Mouse (Mus musculus) kidney, adult 11 months (tissue): ENCODE measurements around the gene Acot2.
"Not testable (repeated sequence)": the region's sequence is repeated elsewhere in the genome, so short reads cannot be mapped to it uniquely, and the experiment has no call there.

Source experiments
- DNase-seq: peaks from one replicate; pipeline ENCODE4 v3.0.0; 2022

The Acot2 gene

DNA sequence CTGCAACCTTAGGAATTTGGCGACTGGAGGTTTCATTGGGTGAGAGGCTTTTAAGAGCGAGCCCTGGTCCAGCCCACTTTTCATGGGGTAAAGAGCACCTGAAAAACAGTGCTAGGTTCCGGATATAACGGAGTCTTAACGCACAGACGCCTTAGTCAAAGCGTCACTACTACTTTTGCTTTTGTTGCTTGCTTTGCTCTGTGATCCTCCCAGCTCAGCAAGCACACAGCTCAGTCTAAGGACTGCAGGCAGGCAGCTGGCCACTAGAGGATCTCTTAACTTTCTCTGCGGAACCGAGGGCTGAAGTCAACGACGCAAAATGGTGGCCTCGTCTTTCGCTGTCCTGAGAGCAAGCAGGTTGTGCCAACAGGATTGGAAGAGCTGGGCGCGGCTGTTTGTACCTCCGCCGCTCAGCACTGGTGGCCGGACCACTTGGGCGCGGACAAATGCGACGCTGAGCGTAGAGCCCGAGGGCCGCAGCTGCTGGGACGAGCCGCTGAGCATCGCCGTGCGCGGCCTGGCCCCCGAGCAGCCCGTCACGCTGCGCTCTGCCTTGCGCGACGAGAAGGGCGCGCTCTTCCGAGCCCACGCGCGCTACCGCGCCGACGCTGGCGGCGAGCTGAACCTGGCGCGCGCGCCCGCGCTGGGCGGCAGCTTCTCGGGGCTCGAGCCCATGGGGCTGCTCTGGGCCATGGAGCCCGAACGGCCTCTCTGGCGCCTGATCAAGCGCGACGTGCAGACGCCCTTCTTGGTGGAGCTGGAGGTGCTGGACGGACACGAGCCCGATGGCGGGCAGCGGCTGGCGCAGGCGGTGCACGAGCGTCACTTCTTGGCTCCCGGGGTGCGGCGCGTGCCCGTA is at the start of gene Acot2:
Gene Acot2 (plus strand): TSS at position 279 of the 859 bp plus-strand sequence.
- DNase-seq, result peak; percentile 82

DNA sequence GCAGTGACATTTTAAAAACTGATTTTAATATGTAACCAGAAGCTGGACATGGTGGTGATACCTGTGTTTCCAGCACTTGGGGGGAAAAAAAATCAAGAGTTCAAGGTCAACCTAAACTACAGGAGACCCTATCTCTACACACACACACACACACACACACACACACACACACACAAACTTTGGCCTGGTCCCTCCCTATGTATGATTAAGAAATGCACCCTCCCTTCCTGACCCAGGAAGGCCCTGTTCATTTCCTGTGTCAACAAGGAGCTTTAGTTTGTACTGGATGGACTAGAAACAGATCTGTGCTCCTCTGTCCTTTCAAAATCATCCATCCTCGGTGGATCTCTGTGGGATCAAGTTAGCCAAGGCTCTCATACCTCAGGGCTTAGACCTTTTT is 49.1 kb upstream of the Acot2 start:
- DNase-seq, result not testable (repeated sequence)

DNA sequence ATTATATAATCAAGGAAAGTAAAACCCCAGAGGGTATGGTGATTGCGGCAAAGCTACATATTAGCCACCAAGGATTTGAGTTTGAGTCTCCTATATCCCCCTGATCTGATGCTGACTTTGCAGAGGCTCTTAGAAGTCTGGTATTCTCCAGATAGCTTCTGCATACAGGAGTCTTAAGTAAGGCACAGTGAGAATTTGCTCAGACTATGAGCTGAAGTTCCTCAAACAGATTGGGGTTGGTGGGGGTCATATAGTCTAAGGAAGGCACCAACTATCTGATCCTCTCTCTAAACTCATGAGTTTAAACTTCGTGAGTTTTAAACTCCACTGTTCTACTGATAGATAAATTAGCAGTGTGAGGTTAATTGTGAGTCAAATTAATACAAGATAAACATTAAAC is 48.3 kb upstream of the Acot2 start:
- no peak for DNase-seq

DNA sequence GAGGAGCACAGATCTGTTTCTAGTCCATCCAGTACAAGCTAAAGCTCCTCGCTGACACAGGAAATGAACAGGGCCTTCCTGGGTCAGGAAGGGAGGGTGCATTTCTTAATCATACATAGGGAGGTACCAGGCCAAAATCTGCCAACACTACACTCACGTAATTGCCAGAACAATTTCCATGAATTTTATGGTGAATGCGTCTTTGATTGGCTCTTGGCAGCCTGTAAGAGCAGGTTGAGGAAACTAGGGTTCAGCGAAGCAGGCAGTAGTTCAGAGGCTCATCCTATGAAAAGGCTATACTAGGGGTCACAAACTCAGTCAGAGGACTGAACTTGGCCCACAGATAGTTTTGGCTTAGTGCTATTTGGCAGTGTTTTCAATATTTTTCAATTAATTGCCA is 47.6 kb upstream of the Acot2 start:
- no peak for DNase-seq

DNA sequence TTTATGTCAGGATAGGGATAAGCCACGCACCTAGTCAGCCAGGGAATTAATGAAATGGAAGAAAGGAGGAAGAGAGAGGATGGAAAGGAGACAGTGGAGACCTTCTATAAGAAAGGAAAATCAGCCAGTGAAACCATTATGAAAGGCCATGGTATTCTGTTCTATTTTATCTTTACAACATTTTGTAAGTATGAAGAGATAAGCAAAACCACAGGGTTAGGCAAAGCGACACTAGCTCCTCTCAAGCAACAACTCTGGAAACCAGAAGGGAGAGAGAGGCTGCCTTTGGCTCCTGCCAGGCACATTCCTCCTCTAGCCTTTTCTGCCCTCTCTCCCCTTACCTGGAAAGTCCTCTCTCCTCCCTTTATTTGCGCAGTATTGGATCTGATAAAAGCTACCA is 45.7 kb upstream of the Acot2 start:
- no peak for DNase-seq

DNA sequence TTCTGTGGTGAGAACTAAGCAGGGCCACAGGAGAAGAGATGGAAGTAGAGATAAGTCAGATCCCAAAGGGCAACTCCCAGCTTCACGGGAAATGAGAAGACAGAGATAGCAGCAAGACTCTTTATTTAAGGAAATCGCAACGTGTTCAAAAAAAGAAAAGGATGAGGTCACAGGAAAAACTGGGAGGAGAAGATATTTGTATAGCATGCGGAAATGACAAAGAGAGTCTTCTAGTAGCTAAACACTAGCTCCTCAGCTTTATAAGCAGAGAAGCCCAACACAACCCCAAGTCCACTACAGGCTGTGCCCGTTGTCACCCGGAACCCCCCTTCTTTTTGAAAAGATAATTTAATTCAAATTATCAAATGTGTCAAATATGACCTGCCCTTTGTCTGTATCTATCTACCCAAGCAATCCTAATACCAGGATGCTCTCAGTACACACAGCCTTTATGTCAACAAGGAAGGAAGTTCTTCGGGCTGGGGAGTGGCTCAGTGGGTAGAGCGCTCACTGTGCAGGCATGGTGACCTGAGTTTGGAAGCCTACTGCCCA is 40.3 kb upstream of the Acot2 start:
- no peak for DNase-seq

DNA sequence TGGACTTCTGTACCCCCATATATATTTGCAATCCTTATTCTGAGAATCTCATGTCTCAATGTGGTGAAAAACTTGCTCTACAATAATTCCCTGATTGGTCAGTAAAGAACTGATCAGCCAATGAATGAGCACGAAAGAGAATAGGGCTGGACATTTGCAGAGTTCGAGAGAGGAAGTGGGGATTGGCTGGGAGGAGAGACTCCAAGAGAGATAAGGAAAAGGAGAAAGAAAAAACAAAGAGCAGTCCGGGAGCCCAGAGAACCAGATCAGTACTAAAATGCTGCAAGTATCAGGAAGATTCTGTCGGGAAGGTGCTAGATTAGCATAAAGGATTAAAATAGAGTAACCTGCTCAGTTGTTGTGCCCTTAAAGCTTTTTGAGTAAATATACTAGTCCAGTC is 38.6 kb upstream of the Acot2 start:
- DNase-seq, result no peak

DNA sequence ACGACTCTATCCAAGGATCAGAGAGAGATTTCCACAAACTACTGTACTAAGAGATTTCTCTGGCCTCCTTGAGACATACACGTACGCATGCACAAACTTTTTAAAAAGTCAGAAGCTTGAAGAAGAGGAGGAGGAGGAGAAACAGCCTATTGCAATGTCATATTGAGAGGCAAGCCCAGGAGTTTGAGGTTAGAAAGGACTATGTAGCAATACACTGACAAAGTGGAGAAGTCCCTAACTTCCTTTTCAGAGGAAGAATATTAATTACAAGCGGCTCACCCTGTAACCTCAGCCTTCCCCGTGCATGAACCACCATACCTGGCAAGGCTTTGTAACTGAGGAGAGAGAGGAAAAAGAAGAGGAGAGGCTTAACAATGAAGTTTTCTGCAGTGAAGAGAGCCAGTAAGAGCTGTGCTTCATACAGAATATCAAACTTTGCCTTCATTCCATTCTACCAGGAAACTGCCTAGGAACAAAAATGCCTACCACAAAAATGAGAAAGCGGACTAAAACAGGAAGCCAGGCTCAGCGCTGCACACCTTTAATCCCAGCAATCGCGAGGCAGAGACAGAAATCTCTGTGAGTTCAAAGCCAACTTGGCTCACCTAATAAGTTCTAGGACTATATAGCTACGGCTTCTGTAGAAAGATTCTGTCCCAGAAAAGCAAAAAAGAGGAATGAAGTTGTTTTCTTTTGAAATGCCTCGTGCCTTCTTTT is 37.7 kb upstream of the Acot2 start:
- DNase-seq, result no peak

DNA sequence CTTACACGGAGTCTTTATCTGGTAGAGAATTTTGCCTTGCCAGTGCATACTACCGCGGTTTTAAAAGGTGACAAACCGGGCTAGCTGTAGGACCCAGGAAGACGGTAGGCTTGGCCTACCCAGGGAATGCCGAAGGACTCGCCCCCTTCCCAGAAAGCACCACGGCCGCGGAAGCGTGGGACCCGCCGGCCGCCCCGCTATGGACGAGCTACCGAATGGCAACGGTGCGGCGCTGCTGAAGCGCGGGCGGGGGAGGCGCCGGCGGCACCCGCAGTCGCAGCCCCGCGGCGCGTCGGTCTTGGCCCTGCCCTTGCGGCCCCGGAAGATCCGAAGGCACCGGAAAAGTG is 37.2 kb upstream of the Acot2 start, which contains the start of gene Riox1:
Gene Riox1 (plus strand): TSS at position 116 of the 347 bp plus-strand sequence.
- peak; percentile 80 for DNase-seq

DNA sequence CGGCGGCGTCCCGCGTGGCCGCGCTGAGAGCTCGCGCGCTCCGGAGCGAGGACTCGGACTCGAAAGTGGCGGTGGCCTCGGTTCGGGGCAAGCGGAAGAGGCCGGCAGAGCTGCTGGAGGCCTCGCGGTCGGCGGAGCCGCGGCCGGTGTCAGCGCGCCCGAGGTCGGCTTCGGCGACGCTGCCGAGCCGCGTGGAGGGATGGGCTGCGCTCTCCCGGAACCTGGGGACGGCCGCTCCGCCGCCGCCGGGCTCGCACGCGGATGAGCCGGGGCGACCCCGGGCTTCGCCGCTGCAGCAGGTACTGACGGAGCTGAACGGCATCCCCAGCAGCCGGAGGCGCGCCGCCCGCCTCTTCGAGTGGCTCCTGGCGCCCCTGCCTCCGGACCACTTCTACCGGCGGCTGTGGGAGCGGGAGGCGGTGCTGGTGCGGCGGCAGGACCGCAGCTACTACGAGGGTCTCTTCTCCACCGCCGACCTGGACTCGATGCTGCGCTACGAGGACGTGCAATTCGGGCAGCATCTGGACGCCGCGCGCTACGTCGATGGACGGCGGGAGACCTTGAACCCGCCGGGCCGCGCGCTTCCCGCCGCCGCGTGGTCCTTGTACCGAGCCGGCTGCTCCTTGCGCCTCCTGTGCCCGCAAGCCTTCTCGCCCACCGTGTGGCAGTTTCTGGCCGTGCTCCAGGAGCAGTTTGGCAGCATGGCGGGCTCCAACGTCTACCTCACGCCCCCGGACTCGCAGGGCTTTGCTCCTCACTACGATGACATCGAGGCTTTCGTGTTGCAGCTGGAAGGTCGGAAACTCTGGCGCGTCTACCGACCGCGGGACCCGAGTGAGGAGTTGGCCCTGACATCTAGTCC is 36.6 kb upstream of the Acot2 start:
- DNase-seq, result peak; percentile 18

DNA sequence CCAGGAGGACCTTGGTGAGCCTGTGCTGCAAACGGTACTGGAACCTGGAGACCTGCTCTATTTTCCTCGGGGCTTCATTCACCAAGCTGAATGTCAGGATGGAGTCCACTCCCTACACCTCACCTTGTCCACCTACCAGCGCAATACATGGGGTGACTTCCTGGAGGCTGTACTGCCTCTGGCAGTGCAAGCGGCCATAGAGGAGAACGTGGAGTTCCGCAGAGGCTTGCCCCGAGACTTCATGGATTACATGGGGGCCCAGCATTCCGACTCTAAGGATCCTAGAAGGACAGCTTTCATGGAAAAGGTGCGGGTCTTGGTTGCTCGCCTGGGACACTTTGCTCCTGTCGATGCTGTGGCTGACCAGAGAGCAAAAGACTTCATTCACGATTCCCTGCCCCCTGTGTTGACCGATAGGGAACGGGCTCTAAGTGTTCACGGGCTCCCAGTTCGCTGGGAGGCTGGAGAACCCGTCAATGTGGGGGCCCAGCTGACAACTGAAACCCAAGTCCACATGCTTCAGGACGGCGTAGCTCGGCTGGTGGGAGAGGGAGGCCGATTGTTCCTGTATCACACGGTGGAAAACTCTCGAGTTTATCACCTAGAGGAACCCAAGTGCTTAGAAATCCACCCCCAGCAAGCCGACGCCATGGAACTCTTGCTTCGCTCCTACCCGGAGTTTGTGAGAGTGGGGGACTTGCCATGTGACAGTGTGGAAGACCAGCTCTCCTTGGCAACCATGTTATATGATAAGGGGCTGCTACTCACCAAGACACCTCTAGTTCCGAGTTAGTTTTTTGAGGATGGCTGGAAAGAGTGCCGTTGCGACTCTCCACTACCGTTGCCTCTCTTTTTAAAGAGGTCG is 35.7 kb upstream of the Acot2 start:
- no peak for DNase-seq

DNA sequence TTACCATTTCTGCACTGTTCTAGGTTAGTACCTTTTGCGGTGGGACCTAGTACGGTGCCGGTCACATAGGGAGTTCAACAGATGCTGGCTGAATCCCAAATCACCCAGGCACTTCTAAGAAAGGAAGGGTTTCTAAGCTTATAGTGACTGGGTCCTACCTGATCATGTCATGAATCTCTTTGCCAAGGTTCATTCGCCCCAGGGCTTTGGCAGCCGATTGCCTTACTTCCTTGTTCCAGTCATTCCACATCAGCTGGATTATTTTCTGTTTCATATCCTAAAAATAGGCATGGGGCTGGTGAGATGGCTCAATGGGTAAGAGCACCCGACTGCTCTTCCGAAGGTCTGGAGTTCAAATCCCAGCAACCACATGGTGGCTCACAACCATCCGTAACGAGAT is 29.4 kb upstream of the Acot2 start:
- DNase-seq, result peak; percentile 32

DNA sequence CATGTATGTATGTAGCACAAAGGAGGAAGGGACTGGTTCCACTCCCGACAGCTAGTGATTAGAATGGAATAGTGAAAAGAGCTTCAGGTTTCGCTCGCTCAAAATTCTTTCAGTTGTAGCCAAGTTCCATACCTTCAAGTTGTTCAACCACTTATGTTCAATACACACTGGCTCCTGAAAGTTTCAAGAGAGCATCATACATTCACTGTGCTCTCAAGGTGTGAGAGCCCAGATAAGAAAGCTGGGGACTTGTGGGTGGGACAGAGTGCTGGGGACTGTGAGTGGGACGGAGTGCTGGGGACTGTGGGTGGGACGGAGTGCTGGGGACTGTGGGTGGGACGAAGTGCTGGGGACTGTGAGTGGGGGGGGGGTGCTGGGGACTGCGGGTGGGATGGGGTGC is 22.4 kb upstream of the Acot2 start:
- no peak for DNase-seq

DNA sequence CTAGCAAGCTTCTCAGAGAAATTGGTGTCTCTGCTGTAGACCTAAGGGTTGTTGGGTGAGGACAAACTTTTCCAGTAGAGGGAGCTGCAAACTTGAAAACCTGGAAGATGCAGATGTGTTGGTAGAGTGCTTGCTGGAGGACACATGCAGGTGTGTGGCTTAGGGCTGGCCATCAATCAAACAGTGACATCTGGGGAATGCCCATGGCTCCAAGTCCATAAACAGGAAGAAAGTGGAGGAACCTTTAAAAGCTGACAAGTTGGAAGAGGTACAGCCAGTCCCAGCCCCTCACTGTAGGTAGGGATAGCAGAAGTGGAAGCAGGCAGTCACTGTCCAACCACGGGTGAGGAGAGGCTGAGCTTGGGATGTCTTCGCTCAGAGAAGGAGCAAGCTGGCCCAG is 15.5 kb upstream of the Acot2 start:
- DNase-seq, result peak; percentile 71

DNA sequence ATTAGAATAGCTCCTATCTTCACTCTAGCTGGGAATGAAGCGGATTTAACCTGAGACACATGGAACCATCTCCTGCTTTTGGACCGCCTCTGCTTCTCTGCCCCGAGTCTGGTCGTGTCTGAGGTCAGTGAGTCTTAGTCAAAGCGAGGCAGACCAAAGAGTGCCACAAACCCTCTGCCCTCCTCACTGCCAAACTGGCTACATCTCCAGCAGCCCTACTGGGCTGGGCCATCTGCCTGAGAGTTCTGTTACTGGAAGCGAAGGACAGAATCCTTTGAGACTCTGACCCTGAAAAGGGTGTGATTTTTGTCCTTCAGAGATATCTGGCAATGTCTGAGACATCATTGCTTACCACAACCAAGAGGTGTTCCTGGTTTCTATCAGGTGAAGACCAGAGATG is 8.8 kb upstream of the Acot2 start:
- DNase-seq, result no peak

DNA sequence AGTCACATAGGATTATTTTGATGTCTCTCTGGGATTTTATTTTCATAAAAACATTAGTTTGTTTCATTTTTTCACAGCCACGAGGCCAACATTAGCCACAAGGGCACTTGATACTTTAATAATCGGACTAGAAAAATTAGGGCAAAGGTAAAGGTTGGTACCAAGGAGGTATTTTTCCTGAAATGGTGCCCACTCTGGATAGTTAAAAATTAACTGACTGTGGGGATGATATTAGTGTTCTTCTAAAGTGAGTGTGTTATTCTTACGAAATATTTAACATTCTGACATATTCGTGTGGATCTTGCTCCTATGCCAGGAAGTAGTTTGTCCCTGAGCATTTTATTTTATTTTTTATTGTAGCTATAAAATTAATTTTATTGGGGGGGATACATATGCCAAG is 6.0 kb upstream of the Acot2 start:
- DNase-seq, result no peak

DNA sequence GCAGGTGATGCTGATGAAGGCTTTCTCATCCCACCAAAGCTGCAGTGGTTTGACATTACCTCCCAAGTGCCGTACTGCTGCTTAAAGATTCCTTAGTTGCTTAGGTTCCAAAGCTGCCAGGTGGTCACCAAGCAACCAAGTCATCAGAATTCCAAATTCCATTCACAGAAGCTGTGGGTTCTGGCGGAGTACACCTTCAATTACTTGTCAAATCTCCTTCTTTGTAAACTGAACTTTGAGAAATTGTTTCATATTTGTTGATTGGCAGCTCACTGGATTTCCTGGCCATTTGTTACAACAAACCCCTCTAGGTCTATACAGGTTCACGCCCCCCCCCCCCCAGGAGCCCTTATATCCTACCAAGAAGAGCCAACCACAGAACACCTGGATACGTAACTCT is 2.9 kb upstream of the Acot2 start, which contains the start of gene Heatr4:
Gene Heatr4 (minus strand): TSS at position 101 of the 400 bp plus-strand sequence.
- no peak for DNase-seq

DNA sequence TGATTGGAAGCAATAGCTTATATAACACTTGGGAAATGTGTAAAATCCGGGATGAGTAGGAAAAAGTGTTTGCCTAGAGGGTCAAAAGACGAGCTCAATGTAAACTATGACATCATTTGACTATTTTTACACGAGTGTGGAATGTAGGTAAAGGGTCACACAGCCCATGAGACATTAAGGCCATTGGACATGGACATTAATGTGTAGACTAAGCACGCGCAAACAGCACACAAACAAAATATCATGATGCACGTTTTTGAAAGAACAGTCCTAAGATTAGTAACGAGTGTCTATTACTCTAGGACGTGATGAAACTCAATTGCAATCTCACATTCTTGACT is 449 bp upstream of the Acot2 start:
- no peak for DNase-seq

DNA sequence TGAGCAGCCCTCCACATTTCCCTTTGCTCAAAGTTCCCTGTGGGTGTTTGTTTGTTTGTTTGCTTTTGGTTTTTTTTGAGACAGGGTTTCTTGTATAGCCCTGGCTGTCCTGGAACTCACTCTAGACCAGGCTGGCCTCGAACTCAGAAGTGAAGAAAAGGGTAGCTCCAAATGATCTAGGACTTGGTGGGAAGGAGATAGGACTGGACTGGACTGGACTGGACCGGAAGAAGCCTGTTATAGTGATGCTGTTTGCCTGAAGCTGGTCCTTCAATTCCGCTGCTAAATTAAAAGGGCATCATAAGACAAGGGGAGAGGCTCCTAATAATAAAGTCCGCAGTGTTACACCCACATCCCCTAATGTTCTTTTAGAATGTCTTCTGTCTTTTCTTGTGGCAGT is 822 bp downstream of the Acot2 start:
- no peak for DNase-seq

DNA sequence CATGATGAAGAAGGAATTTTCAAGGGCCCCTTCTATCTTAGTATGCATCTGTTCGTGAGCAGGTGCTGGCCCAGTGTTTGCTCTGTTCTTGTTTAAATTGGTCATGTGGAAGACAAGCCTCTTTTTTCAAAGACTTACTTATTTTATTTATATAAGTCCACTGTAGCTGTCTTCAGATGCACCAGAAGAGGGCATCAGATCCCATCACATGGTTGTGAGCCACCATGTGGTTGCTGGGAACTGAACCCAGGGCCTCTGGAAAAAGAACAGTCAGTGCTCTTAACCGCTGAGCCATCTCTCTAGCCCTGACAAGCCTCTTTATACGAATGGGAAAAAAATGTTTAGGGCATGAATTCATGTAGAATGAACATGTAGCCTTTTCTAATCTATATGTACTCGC is 1.7 kb downstream of the Acot2 start:
- no peak for DNase-seq

DNA sequence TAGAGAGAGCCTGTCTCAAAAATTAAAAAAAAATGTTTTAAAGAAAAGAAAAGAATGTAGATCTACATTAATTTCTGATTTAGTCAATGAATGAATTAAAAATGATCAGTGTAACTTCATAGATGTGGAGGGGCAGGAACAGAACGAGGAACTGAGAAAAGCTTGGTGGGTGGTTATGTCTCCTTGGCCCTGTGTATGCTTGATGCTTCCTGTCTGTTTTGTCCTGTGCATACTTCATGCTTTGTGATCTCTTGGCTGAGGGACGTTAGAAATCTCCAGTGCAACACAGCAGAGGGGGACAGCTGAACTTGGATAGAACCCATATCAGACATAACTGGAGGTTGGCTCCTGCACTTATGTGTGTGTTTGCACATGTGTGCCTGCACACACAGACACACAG is 9.6 kb downstream of the Acot2 start:
- DNase-seq, result no peak
